Mouse (Mus musculus) stomach, postnatal 0 days (tissue): ENCODE measurements around the gene Sesn1. TPM values are rescaled to one million over a fixed set of nuclear protein-coding genes. Genes with fewer than 3 reads are reported as not detected.
"Not testable (repeated sequence)": the region's sequence is repeated elsewhere in the genome, so short reads cannot be mapped to it uniquely, and the experiment has no call there.

Experiments
- ATAC-seq: fragments of 200-750 bp; cut with Nextera tagmentation; 2 replicates; pipeline ENCODE4 v1.8.0; 2017; ENCODE audit not compliant: low FRiP score, low TSS enrichment
- DNase-seq: peaks from one replicate; pipeline ENCODE4 v3.0.0-alpha.2; 2016; ENCODE audit warnings: low spot score
- H3K27ac ChIP-seq: fragments of 300-500 bp; sonication (generic); replicated peaks from 2 replicates; pipeline ENCODE4 v1.5.1; 2014; ENCODE audit warnings: mild to moderate bottlenecking, control low read depth
- H3K27me3 ChIP-seq: fragments of 300-500 bp; sonication (generic); 2 replicates; pipeline ENCODE4 v1.6.1; 2014; ENCODE audit warnings: low read length; ENCODE audit not compliant: control insufficient read depth, insufficient read depth
- H3K36me3 ChIP-seq: fragments of 300-500 bp; sonication (generic); 2 replicates; pipeline ENCODE4 v1.6.1; 2014; ENCODE audit warnings: low read length, mixed read lengths; ENCODE audit not compliant: control insufficient read depth, insufficient read depth
- H3K4me1 ChIP-seq: fragments of 300-500 bp; sonication (generic); replicated peaks from 2 replicates; pipeline ENCODE4 v1.6.1; 2014; ENCODE audit warnings: antibody characterized with exemption; ENCODE audit not compliant: control insufficient read depth, insufficient read depth
- H3K4me2 ChIP-seq: fragments of 300-500 bp; sonication (generic); replicated peaks from 2 replicates; pipeline ENCODE4 v1.6.1; 2014; ENCODE audit warnings: low read depth, mild to moderate bottlenecking, control low read depth, moderate library complexity
- H3K4me3 ChIP-seq: fragments of 300-500 bp; sonication (generic); 2 replicates; pipeline ENCODE4 v1.5.1; 2014; ENCODE audit warnings: low read depth, low read length, control low read depth
- H3K9ac ChIP-seq: fragments of 300-500 bp; sonication (generic); 2 replicates; pipeline ENCODE4 v1.6.1; 2014; ENCODE audit warnings: mild to moderate bottlenecking, low read length, control low read depth, mixed read lengths
- H3K9me3 ChIP-seq: fragments of 300-500 bp; sonication (generic); 2 replicates; pipeline ENCODE4 v1.6.1; 2016; ENCODE audit warnings: low read length; ENCODE audit not compliant: control insufficient read depth
- CTCF ChIP-seq: IDR thresholded peaks from 2 replicates; pipeline ENCODE4 v1.5.1; 2016; ENCODE audit warnings: antibody characterized with exemption, low read depth, mild to moderate bottlenecking, moderate library complexity
- EP300 ChIP-seq: optimal IDR thresholded peaks from 2 replicates; pipeline ENCODE3; 2016; ENCODE audit warnings: antibody characterized with exemption
- WGBS: fragments of 180-500 bp; shearing (Covaris S2); extraction: QIAGEN DNeasy Blood & Tissue Kit; methylation state at CpG from one replicate; pipeline ENCODE4 v1.1.7; 2014; 5-methylcytosine and 5-hydroxymethylcytosine counted together
- polyA plus RNA-seq: library from polyadenylated mRNA; unstranded; fragments of >200 nt; fragmentation: Nextera tagmentation; extraction: Ambion mirVana; gene quantifications from 2 replicates; pipeline ENCODE4 v1.2.1, GENCODE M21; 2015

Gene Sesn1
- polyA plus RNA-seq, 1 experiment from 2014 or later: 20.1 TPM

DNA sequence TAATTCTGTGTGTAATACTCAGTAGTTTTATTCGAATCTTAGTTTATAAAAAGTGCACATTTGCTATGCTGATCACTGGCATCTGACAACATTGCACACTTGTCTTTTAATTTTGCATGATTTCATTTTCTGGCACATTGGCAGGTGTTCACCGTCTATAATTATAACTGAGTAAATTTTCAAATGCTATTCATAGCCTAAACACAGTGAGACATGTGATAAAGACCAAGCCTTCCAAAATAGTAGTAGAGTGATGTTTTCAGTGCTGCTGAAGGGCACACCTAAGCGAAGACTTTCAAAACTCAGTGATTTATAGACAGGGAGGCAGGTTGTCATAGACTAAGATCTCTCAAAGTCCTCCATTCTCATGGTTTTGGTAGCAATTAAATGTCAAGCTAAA is 9.6 kb downstream of the Sesn1 start:
- H3K27me3 ChIP-seq: no peaks in the 10 kb centered on the region
- no peak overlapping the region for H3K4me3 ChIP-seq
- WGBS: 47% methylated on average over 3 of the region's 3 CpGs
- no peak overlapping the region for H3K4me2 ChIP-seq
- ATAC-seq (no peak), DNase-seq (no peak)
- H3K9me3 ChIP-seq: no peaks in the 10 kb centered on the region
- no peak overlapping the region for H3K27ac ChIP-seq
- no peaks in the 10 kb centered on the region for H3K4me1 ChIP-seq
- H3K36me3 ChIP-seq: no peaks in the 10 kb centered on the region
- TF ChIP-seq EP300: no peak
- no peak for TF ChIP-seq CTCF
- no peak overlapping the region for H3K9ac ChIP-seq

DNA sequence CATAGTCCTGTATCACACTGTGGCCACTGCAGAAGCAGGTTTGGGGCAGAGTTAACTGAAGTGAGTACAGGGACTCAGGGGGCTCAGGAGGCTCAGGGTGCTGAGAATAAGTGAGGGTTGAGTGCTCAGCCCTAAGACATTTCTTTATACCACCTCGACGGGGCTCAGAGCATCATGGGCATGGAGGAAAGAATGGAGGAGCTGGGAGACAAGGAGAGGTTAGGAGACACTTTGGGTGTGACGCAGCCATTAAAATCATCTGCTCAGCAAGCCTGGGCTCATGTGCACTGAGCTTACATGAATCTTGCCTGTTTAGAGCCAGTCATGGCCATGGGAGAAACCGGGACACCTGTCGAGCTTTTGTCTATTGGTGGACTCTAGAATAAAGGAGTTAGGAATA is 10.7 kb downstream of the Sesn1 start:
- Histone ChIP-seq H3K36me3 (no peaks in the 10 kb centered on the region), H3K4me3 (no peak overlapping the region), H3K4me1 (no peaks in the 10 kb centered on the region), H3K27ac (no peak overlapping the region), H3K4me2 (no peak overlapping the region), H3K27me3 (no peaks in the 10 kb centered on the region), H3K9ac (no peak overlapping the region), H3K9me3 (no peaks in the 10 kb centered on the region)
- DNase-seq (no peak), ATAC-seq (no peak)
- TF ChIP-seq CTCF (no peak), EP300 (no peak)
- 89% methylated on average over 5 of the region's 5 CpGs for WGBS

DNA sequence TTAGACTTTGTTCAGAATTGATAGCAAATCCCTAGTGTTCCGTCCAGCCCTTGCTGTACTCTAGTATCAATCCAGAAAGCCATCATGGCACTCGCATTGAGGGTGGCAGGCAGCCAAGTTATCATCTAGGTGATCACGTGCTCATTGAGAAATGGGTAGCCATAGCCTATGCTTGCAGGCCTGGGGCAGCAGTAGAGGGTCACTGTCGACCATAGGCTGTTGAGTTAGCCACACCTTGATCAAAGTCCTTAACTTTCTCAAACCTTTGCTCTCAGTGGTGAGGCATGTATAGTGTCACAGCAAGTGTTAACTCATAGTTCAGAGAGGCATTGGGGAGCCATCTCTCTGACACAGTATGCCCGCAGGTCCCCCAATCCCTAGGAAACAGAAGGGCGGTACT is 11.4 kb downstream of the Sesn1 start:
- Histone ChIP-seq H3K4me1 (no peaks in the 10 kb centered on the region), H3K36me3 (no peaks in the 10 kb centered on the region), H3K4me2 (no peak overlapping the region), H3K9me3 (no peaks in the 10 kb centered on the region), H3K9ac (no peak overlapping the region), H3K4me3 (no peak overlapping the region), H3K27me3 (no peaks in the 10 kb centered on the region), H3K27ac (no peak overlapping the region; the same call in 1 of the 2 replicates)
- 80% methylated on average over 6 of the region's 6 CpGs for WGBS
- DNase-seq (no peak), ATAC-seq (no peak)
- TF ChIP-seq CTCF: no peak
- TF ChIP-seq EP300: no peak

- Histone ChIP-seq H3K9ac (no peak overlapping the region), H3K4me3 (no peak overlapping the region), H3K9me3 (no peaks in the 10 kb centered on the region), H3K4me2 (no peak overlapping the region), H3K36me3 (no peaks in the 10 kb centered on the region), H3K27me3 (no peaks in the 10 kb centered on the region), H3K27ac (no peak overlapping the region; the same call in 1 of the 2 replicates), H3K4me1 (no peaks in the 10 kb centered on the region)
- DNase-seq (no peak), ATAC-seq (no peak)
- TF ChIP-seq CTCF: no peak
- TF ChIP-seq EP300: no peak
- 51% methylated on average over 5 of the region's 5 CpGs for WGBS
Observed at GRCm38 (mm10) chr10:41822573-41823281, 13.0 kb downstream of the Sesn1 start.

DNA sequence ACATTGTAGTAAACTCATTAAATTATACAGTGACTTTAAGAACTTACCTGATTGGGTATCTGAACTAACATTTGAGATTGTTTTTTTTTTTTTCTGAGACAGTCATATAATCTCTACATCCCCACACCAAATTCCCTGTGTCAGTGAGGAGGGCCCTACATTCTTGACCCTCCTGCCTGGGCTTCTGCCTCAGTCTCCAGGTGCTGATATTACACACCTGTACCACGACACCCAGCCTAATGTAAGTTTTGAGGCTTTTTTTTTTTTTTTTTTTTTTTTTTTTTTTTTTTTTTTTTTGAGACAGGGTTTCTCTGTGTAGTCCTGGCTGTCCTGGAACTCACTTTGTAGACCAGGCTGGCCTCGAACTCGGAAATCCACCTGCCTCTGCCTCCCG is 13.5 kb downstream of the Sesn1 start:
- WGBS: 76% methylated on average over 2 of the region's 4 CpGs
- ATAC-seq, H3K4me3 ChIP-seq, H3K27me3 ChIP-seq, H3K4me1 ChIP-seq, DNase-seq, H3K9me3 ChIP-seq, H3K27ac ChIP-seq, H3K9ac ChIP-seq, H3K36me3 ChIP-seq, H3K4me2 ChIP-seq: not testable (repeated sequence)

DNA sequence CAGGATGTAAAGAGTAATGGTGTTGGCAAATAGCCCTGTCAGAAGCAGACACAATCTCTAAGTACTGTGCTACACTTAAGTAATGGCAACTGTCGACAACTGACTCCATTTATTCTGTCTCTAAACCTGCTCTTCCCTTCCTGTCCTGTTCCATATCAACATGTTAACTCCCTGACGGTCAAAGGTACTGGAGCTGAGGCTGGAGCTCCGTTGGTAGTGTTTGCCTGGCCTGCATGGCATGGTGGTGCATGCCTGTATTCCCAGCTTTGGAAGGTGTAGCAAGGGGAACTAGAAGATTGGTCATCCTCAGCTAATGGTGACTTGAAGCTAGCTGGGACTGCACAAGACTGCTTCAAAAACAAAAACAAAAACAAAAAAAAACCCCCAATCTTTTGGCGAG is 14.2 kb downstream of the Sesn1 start:
- WGBS: 68% methylated on average over 4 of the region's 4 CpGs
- TF ChIP-seq CTCF (no peak), EP300 (no peak)

More for the DNA sequence above, 14.2 kb downstream of the Sesn1 start:
- Histone ChIP-seq H3K27me3 (no peaks in the 10 kb centered on the region), H3K4me1 (no peaks in the 10 kb centered on the region), H3K36me3 (no peaks in the 10 kb centered on the region), H3K4me3 (no peak overlapping the region), H3K27ac (no peak overlapping the region), H3K9me3 (no peaks in the 10 kb centered on the region), H3K9ac (no peak overlapping the region), H3K4me2 (no peak overlapping the region)
- ATAC-seq (no peak), DNase-seq (no peak)
